Mouse (Mus musculus) spleen, adult 2 months (tissue): ENCODE measurements around the gene Ccdc28b. TPM values are rescaled to one million over a fixed set of nuclear protein-coding genes. Genes with fewer than 3 reads are reported as not detected.
A peak's percentile ranks its signal among the peaks of the same experiment; 100 is the strongest.

Source experiments
- DNase-seq, 2 experiments: peaks; one replicate each; pipeline versions ENCODE4 v3.0.0 to v3.0.0-alpha.2; 2012 to 2021; ENCODE audit warnings: low spot score in 2 of 2, low read depth in 1 of 2
- H3K27ac ChIP-seq: fragments of 200-500 bp; 2 replicates; pipeline ENCODE4 v1.5.1; 2012; ENCODE audit warnings: low read length, inconsistent platforms; ENCODE audit not compliant: insufficient read depth
- H3K27me3 ChIP-seq: fragments of 200-500 bp; 2 replicates; pipeline ENCODE4 v1.6.1; 2012; ENCODE audit warnings: mild to moderate bottlenecking, moderate library complexity, low read length, inconsistent platforms; ENCODE audit not compliant: control insufficient read depth, insufficient read depth
- H3K36me3 ChIP-seq: fragments of 200-500 bp; 2 replicates; pipeline ENCODE4 v1.6.1; 2012; ENCODE audit warnings: mild to moderate bottlenecking, low read length, inconsistent platforms; ENCODE audit not compliant: control insufficient read depth, insufficient read depth
- H3K4me1 ChIP-seq: fragments of 200-500 bp; 2 replicates; pipeline ENCODE4 v1.6.1; 2011; ENCODE audit warnings: inconsistent platforms; ENCODE audit not compliant: control insufficient read depth, insufficient read depth, insufficient read length
- H3K4me3 ChIP-seq: fragments of 200-500 bp; 2 replicates; pipeline ENCODE4 v1.5.1; 2011; ENCODE audit warnings: mild to moderate bottlenecking, inconsistent platforms; ENCODE audit not compliant: insufficient read depth, insufficient read length; ENCODE audit errors: extremely low read depth
- CTCF ChIP-seq: fragments of 200-500 bp; IDR thresholded peaks from 2 replicates; pipeline ENCODE4 v1.5.1; 2011; ENCODE audit warnings: mild to moderate bottlenecking, inconsistent platforms; ENCODE audit not compliant: insufficient read depth, insufficient read length, insufficient replicate concordance; ENCODE audit errors: extremely low read depth
- POLR2A ChIP-seq: fragments of 200-500 bp; IDR thresholded peaks from 2 replicates; pipeline ENCODE4 v1.6.1; 2011; ENCODE audit warnings: low read depth, low read length, inconsistent platforms
- WGBS: fragments of 180-500 bp; shearing (Covaris S2); methylation state at CpG from one replicate; pipeline ENCODE4 v1.1.7; 2018; 5-methylcytosine and 5-hydroxymethylcytosine counted together
- polyA plus RNA-seq: library from polyadenylated mRNA; depleted of rRNA; stranded (reverse); fragments of >200 nt; gene quantifications from 2 replicates; pipeline ENCODE4 v1.2.3, GENCODE M21; 2012; rRNA removed

Gene Ccdc28b
- polyA plus RNA-seq, 1 experiment, result 16.3 TPM

DNA sequence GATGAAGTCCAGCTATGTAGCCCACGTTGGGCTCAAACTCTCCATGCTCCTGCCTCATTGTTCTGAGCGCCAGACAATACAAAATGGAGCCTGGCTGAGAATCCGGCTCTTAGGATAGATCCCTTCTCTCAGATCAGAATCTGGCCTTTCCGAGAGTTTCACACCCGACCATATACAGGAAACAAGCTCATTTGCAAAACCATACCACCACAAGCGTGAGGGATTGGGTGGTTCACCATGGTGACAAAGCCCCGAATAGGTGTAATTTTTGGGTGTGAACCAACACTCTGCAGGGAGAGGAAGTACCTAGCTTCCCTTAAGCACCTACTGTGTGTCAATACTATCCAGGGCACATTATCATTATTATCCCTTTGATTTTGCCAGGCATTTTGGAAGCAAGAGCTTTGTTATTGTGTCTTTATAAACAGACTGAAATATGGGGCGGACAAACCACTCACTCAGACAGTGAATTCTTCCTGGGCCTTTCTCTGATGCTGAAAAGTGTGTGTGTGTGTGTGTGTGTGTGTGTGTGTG, 52.1 kb downstream of the Ccdc28b start:
- Histone ChIP-seq H3K36me3 (no peaks in the 10 kb centered on the region), H3K27ac (peak overlapping the region; percentile 88), H3K27me3 (no peaks in the 10 kb centered on the region), H3K4me1 (peaks cover 18% of the 10 kb centered on the region; the same call in 1 of the 2 replicates), H3K4me3 (peak overlapping the region; percentile 58; the same call in 1 of the 2 replicates)
- 65% methylated on average over 8 of the region's 8 CpGs for WGBS
- DNase-seq, result no peak
- TF ChIP-seq CTCF, result no peak
- TF ChIP-seq POLR2A, result no peak

DNA sequence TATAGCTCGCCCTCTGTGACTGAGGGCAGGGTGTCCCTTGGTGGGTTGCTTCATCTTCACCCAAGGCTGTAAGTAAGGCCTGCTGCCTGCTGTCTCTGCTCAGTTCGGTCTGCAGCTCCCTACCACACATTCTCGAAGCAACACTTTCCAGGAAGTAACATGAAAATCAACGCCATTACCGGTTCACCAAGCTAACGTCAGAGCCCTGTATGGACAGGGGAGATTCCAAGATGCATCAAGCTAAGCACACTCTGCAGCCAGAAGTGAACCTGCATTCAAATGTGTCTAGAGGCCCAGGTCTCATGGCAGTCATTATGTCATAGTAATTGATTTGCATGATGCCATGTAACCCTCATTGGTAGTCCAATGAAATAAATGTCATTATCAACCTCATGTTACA, 53.7 kb downstream of the Ccdc28b start:
- no peaks in the 10 kb centered on the region for H3K27me3 ChIP-seq

More for the DNA sequence above, 53.7 kb downstream of the Ccdc28b start:
- 58% methylated on average over 6 of the region's 6 CpGs for WGBS
- no peak for TF ChIP-seq POLR2A
- TF ChIP-seq CTCF, result no peak
- Histone ChIP-seq H3K27ac (peak overlapping the region; percentile 64), H3K36me3 (no peaks in the 10 kb centered on the region), H3K4me3 (0 out of 2 replicates have a peak overlapping the region, but pooled peaks have one; percentile 11), H3K4me1 (peaks cover 17% of the 10 kb centered on the region; the same call in 1 of the 2 replicates)
- no peak for DNase-seq

Other genes starting within 250 kb of the Ccdc28b start
- 2.1 and 3.5 TPM in 2 replicates for gene Zbtb8a, start 245.8 kb downstream of the Ccdc28b start, polyA plus RNA-seq
- gene Zbtb8b, start 183.1 kb downstream of the Ccdc28b start, polyA plus RNA-seq, result 0.02 TPM in 1 of 2 replicates, not detected in the other
- 20.3 and 31.5 TPM in 2 replicates for gene Bsdc1, start 162.4 kb downstream of the Ccdc28b start, polyA plus RNA-seq
- gene Tssk3, start 132.9 kb downstream of the Ccdc28b start, polyA plus RNA-seq, result 0.11 TPM in 1 of 2 replicates, not detected in the other
- 0.20 and 0.70 TPM in 2 replicates for gene Fam229a, start 132.8 kb downstream of the Ccdc28b start, polyA plus RNA-seq
- 44.0 and 55.7 TPM in 2 replicates for gene Marcksl1, start 110.4 kb downstream of the Ccdc28b start, polyA plus RNA-seq
- gene Hdac1, start 81.2 kb downstream of the Ccdc28b start, polyA plus RNA-seq, result 55.1 and 69.0 TPM in 2 replicates
- gene Lck, start 50.3 kb downstream of the Ccdc28b start, polyA plus RNA-seq, result 109 and 117 TPM in 2 replicates
- 10.9 and 17.2 TPM in 2 replicates for gene Fam167b, start 45.4 kb downstream of the Ccdc28b start, polyA plus RNA-seq
- 185 and 203 TPM in 2 replicates for gene Eif3i, start 23.3 kb downstream of the Ccdc28b start, polyA plus RNA-seq
- gene Tmem234, start 23.3 kb downstream of the Ccdc28b start, polyA plus RNA-seq, result 119 and 129 TPM in 2 replicates
- 1.4 and 2.8 TPM in 2 replicates for gene Dcdc2b, start 9.7 kb downstream of the Ccdc28b start, polyA plus RNA-seq
- gene Iqcc, start 4.8 kb downstream of the Ccdc28b start, polyA plus RNA-seq, result 28.3 and 31.3 TPM in 2 replicates
- 20.1 and 25.1 TPM in 2 replicates for gene Txlna, start 17.1 kb upstream of the Ccdc28b start, polyA plus RNA-seq
- 11.9 and 13.2 TPM in 2 replicates for gene Kpna6, start 48.8 kb upstream of the Ccdc28b start, polyA plus RNA-seq
- 28.4 and 33.9 TPM in 2 replicates for gene Tmem39b, start 72.9 kb upstream of the Ccdc28b start, polyA plus RNA-seq
- 40.9 and 61.5 TPM in 2 replicates for gene Khdrbs1, start 118.4 kb upstream of the Ccdc28b start, polyA plus RNA-seq
- 47.6 and 51.1 TPM in 2 replicates for gene Ptp4a2, start 187.3 kb upstream of the Ccdc28b start, polyA plus RNA-seq